Mouse (Mus musculus) hindbrain, embryonic 15.5 days (tissue): ENCODE data around the gene Cntd1. TPM values are rescaled to one million over a fixed set of nuclear protein-coding genes. Genes with fewer than 3 reads are reported as not detected.
"Not testable (repeated sequence)": the region's sequence is repeated elsewhere in the genome, so short reads cannot be mapped to it uniquely, and the experiment has no call there.

ENCODE experiments used
- ATAC-seq: fragments of 200-750 bp; cut with Nextera tagmentation; 2 replicates; pipeline ENCODE4 v1.8.0; 2017; ENCODE audit warnings: low read depth, moderate number of reproducible peaks, moderate TSS enrichment; ENCODE audit not compliant: low FRiP score
- H3K27ac ChIP-seq: fragments of 300-500 bp; sonication (generic); replicated peaks from 2 replicates; pipeline ENCODE4 v1.5.1; 2015; ENCODE audit warnings: mild to moderate bottlenecking, inconsistent platforms
- H3K27me3 ChIP-seq: fragments of 300-500 bp; sonication (generic); 2 replicates; pipeline ENCODE4 v1.6.1; 2015; ENCODE audit warnings: control low read depth, inconsistent platforms
- H3K36me3 ChIP-seq: fragments of 300-500 bp; sonication (generic); 2 replicates; pipeline ENCODE4 v1.6.1; 2015; ENCODE audit warnings: control low read depth, inconsistent platforms
- H3K4me1 ChIP-seq: fragments of 300-500 bp; sonication (generic); replicated peaks from 2 replicates; pipeline ENCODE4 v1.6.1; 2015; ENCODE audit warnings: control low read depth, inconsistent platforms
- H3K4me2 ChIP-seq: fragments of 300-500 bp; sonication (generic); 2 replicates; pipeline ENCODE4 v1.6.1; 2015; ENCODE audit warnings: moderate library complexity, mild to moderate bottlenecking, inconsistent platforms
- H3K4me3 ChIP-seq: fragments of 300-500 bp; sonication (generic); 2 replicates; pipeline ENCODE4 v1.5.1; 2015; ENCODE audit warnings: mild to moderate bottlenecking, inconsistent platforms
- H3K9ac ChIP-seq: fragments of 300-500 bp; sonication (generic); 2 replicates; pipeline ENCODE4 v1.6.1; 2015; ENCODE audit warnings: inconsistent platforms
- H3K9me3 ChIP-seq: fragments of 300-500 bp; sonication (generic); 2 replicates; pipeline ENCODE4 v1.6.1; 2016; ENCODE audit warnings: control low read depth, inconsistent platforms
- WGBS: fragments of 180-500 bp; shearing (Covaris S2); methylation state at CpG from one replicate; pipeline ENCODE4 v1.1.7; 2015; 5-methylcytosine and 5-hydroxymethylcytosine counted together
- polyA plus RNA-seq: library from polyadenylated mRNA; unstranded; fragments of >200 nt; fragmentation: Nextera tagmentation; extraction: Ambion mirVana; gene quantifications from 2 replicates; pipeline ENCODE4 v1.2.1, GENCODE M21; 2015

The Cntd1 gene
- polyA plus RNA-seq, 1 experiment from 2014 or later, result 1.2 TPM

GRCm38 (mm10) chr11:101326147-101326546 lies 47.3 kb downstream of the Cntd1 start:
- Histone ChIP-seq H3K27ac (no peak overlapping the region), H3K9ac (no peak overlapping the region), H3K36me3 (peaks cover 34% of the 10 kb centered on the region), H3K9me3 (no peaks in the 10 kb centered on the region), H3K4me2 (no peak overlapping the region), H3K4me1 (no peaks in the 10 kb centered on the region), H3K27me3 (no peaks in the 10 kb centered on the region), H3K4me3 (no peak overlapping the region)
- 87% methylated on average over 11 of the region's 11 CpGs for WGBS
- no peak for ATAC-seq

GRCm38 (mm10) chr11:101327311-101327710 lies 48.5 kb downstream of the Cntd1 start:
- peaks cover 22% of the 10 kb centered on the region for H3K36me3 ChIP-seq
- 43% methylated on average over 3 of the region's 3 CpGs for WGBS
- ATAC-seq, result no peak
- no peaks in the 10 kb centered on the region for H3K9me3 ChIP-seq
- H3K4me1 ChIP-seq, result no peaks in the 10 kb centered on the region
- no peak overlapping the region for H3K4me2 ChIP-seq
- H3K27me3 ChIP-seq, result no peaks in the 10 kb centered on the region
- H3K9ac ChIP-seq, result no peak overlapping the region
- no peak overlapping the region for H3K27ac ChIP-seq
- no peak overlapping the region for H3K4me3 ChIP-seq

GRCm38 (mm10) chr11:101328941-101329635 lies 50.3 kb downstream of the Cntd1 start:
- peaks cover 6% of the 10 kb centered on the region for H3K36me3 ChIP-seq
- no peak overlapping the region for H3K9ac ChIP-seq
- no peak overlapping the region for H3K27ac ChIP-seq
- no peak overlapping the region for H3K4me2 ChIP-seq
- H3K9me3 ChIP-seq, result no peaks in the 10 kb centered on the region
- H3K4me3 ChIP-seq, result no peak overlapping the region
- H3K27me3 ChIP-seq, result no peaks in the 10 kb centered on the region
- WGBS, result 81% methylated on average over 6 of the region's 6 CpGs
- no peak for ATAC-seq
- H3K4me1 ChIP-seq, result no peaks in the 10 kb centered on the region

DNA sequence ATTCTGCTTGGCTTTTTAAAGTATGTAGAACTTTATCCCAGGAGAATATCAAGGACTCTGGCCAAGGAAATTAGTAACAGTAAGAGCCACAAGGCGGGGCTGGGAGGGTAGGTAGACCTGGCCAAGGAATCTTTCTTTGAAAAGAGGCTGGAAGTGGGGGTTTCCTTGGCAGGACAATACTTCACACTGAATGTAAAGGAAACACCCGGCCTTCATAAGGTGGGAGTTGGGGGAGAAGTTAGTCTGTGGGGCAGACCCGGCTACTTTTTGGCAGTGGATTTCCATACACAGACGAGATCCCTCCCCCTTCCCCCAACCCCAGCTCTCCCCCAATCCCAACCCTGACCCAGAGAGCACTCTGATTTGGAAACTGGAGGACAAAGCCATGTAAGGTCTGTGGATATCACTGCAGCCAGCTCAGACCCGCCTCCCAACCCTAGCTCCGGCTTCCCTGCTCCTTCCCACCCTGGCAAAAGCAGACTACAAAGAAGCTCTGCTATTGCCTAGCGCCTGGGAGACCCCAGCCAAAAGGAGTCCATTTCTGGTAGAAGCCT lies 51.6 kb downstream of the Cntd1 start, which contains the start of gene Aoc3:
TSS of gene Aoc3 (plus strand) at position 235 of the 554 bp plus-strand sequence.
- H3K4me3 ChIP-seq, result no peak within 1 kb of the TSS
- no peaks in the 10 kb centered on the region for H3K27me3 ChIP-seq
- ATAC-seq, result no peak
- no peak within 1 kb of the TSS for H3K4me2 ChIP-seq
- no peak within 1 kb of the TSS for H3K27ac ChIP-seq
- H3K9ac ChIP-seq, result no peak within 1 kb of the TSS
- H3K36me3 ChIP-seq, result no peaks in the 10 kb centered on the region
- WGBS, result 74% methylated on average over 7 of the region's 7 CpGs
- H3K4me1 ChIP-seq, result no peaks in the 10 kb centered on the region
- H3K9me3 ChIP-seq, result no peaks in the 10 kb centered on the region

- not testable (repeated sequence) for H3K36me3 ChIP-seq, H3K9me3 ChIP-seq, ATAC-seq, H3K4me3 ChIP-seq, H3K4me1 ChIP-seq, H3K4me2 ChIP-seq, H3K27me3 ChIP-seq, H3K9ac ChIP-seq, H3K27ac ChIP-seq
- 80% methylated on average over 6 of the region's 6 CpGs for WGBS
Measured at GRCm38 (mm10) chr11:101330961-101331360, 52.1 kb downstream of the Cntd1 start.

DNA sequence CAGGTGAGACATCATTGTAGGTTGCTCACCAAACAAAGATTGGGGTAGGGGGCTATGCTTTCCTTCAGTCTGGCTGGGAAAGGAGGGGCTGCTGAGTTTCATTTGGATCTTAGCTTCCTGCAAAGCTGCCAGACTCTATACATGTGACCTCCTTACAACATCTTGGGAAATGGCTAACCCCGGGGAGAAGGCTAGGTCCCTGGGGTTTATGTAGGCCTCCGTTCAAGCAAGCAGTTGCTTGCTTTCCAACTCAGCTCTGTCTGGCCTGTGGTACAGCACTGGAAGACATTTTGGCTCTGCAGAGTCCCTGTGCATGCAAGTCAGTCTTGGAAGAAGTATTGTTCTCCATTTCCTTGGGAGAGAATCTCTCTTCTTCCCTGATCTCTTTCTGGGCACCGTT lies 53.7 kb downstream of the Cntd1 start:
- H3K27me3 ChIP-seq, result no peaks in the 10 kb centered on the region
- H3K9ac ChIP-seq, result no peak overlapping the region

DNA sequence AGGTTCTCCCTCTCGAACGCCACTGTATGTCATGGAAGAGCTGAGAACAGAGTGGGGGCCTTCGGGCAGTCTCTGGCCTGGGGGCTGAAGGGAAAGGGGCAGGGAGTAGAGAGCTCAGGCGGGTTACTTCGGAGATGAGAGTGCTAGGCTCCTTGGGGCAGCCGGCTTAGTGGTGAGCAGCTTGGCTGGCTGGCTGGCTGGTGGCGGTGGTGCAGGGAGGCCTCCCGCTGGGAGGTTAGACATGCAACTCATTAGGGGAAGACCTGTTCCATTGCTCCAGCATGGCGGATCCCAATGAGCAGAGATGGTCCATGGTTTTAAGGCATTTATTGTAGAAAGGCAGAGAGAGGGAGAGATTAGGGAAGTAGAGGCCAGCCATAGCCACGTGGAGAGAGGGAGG lies 55.2 kb downstream of the Cntd1 start:
- Histone ChIP-seq H3K4me2 (no peak overlapping the region), H3K4me1 (peaks cover 17% of the 10 kb centered on the region), H3K27me3 (no peaks in the 10 kb centered on the region), H3K9me3 (no peaks in the 10 kb centered on the region), H3K9ac (no peak overlapping the region), H3K36me3 (no peaks in the 10 kb centered on the region), H3K27ac (no peak overlapping the region), H3K4me3 (no peak overlapping the region)
- no peak for ATAC-seq
- WGBS, result 28% methylated on average over 10 of the region's 10 CpGs

More for the DNA sequence above, 53.7 kb downstream of the Cntd1 start:
- Histone ChIP-seq H3K9me3 (no peaks in the 10 kb centered on the region), H3K36me3 (no peaks in the 10 kb centered on the region), H3K27ac (no peak overlapping the region), H3K4me2 (no peak overlapping the region), H3K4me3 (no peak overlapping the region), H3K4me1 (peaks cover 5% of the 10 kb centered on the region)
- WGBS, result 90% methylated on average over 3 of the region's 3 CpGs
- no peak for ATAC-seq

GRCm38 (mm10) chr11:101334516-101334915 lies 55.7 kb downstream of the Cntd1 start:
- Histone ChIP-seq H3K36me3 (no peaks in the 10 kb centered on the region), H3K9ac (no peak overlapping the region), H3K27ac (no peak overlapping the region), H3K4me2 (no peak overlapping the region), H3K27me3 (no peaks in the 10 kb centered on the region), H3K9me3 (no peaks in the 10 kb centered on the region), H3K4me3 (no peak overlapping the region), H3K4me1 (peaks cover 17% of the 10 kb centered on the region)
- no peak for ATAC-seq
- WGBS, result 9% methylated on average over 6 of the region's 6 CpGs

DNA sequence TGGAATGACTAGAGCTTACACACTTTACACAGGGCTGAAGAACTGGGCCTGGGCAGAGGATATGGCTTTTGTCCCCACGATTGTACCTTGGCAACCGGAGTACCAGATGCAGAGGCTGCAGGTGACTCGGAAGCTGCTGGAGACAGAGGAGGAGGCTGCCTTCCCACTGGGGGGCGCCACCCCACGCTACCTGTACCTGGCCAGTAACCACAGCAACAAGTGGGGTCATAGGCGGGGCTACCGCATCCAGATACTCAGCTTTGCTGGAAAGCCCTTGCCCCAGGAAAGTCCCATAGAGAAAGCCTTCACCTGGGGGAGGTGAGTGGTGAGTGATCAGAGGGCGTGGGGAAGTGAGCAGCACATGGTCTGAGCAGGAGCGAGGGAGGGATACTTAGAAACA lies 56.9 kb downstream of the Cntd1 start:
- Histone ChIP-seq H3K27ac (no peak overlapping the region), H3K27me3 (no peaks in the 10 kb centered on the region), H3K9me3 (no peaks in the 10 kb centered on the region), H3K4me1 (peaks cover 17% of the 10 kb centered on the region), H3K36me3 (no peaks in the 10 kb centered on the region), H3K9ac (no peak overlapping the region), H3K4me3 (no peak overlapping the region), H3K4me2 (no peak overlapping the region)
- no peak for ATAC-seq
- WGBS, result 85% methylated on average over 9 of the region's 9 CpGs

DNA sequence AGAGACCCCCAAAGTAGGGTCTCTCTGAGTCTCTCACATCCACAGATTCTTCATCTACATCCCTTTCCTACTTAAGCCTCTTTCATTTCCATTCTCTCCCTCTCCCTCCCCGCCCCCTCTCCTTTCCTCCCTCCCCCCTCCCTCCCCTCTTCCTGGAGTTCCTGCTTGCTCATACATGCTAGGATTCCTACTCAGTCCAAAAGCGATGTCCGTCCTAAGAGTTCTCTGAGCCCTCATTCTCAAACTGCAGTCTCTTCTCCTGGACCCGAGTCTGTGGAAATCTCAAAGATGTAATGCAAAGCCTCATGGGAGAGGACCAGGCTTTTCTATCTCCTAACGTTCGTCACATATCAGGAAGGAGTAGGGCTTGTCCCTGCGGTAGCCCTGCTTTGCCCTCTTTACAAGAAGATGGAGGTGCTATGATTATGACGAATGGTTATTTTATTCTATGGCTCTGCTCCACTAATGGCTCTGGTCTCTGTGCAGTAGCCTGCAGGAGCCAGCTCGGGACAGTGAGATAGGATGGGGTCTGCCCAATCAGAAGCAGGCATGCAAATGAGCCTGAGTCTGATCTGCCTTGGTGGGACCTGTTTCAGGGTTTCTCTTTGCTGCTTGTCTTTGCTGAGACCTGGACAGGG lies 59.4 kb downstream of the Cntd1 start:
- Histone ChIP-seq H3K27me3 (no peaks in the 10 kb centered on the region), H3K4me1 (peaks cover 17% of the 10 kb centered on the region), H3K4me3 (peak overlapping the region; percentile 33), H3K4me2 (peak overlapping the region; percentile 63), H3K27ac (peak overlapping the region; percentile 71), H3K36me3 (no peaks in the 10 kb centered on the region), H3K9ac (peak overlapping the region; percentile 40), H3K9me3 (no peaks in the 10 kb centered on the region)
- WGBS, result 1% methylated on average over 9 of the region's 9 CpGs
- peak; percentile 88 for ATAC-seq
